Mouse (Mus musculus) liver, embryonic 15.5 days (tissue): ENCODE data around the gene Samhd1. TPM values are rescaled to one million over a fixed set of nuclear protein-coding genes. Genes with fewer than 3 reads are reported as not detected.

Experiments used
- ATAC-seq: fragments of 200-750 bp; cut with Nextera tagmentation; 2 replicates; pipeline ENCODE4 v1.8.0; 2017; ENCODE audit warnings: moderate number of reproducible peaks, mild to moderate bottlenecking, moderate library complexity; ENCODE audit not compliant: insufficient read depth
- H3K27ac ChIP-seq: fragments of 300-500 bp; sonication (generic); replicated peaks from 2 replicates; pipeline ENCODE4 v1.5.1; 2015; ENCODE audit warnings: mild to moderate bottlenecking, inconsistent platforms
- H3K27me3 ChIP-seq: fragments of 300-500 bp; sonication (generic); 2 replicates; pipeline ENCODE4 v1.6.1; 2015; ENCODE audit warnings: mild to moderate bottlenecking, inconsistent platforms
- H3K36me3 ChIP-seq: fragments of 300-500 bp; sonication (generic); replicated peaks from 2 replicates; pipeline ENCODE4 v1.6.1; 2015; ENCODE audit warnings: moderate library complexity, mild to moderate bottlenecking, inconsistent platforms
- H3K4me1 ChIP-seq: fragments of 300-500 bp; sonication (generic); replicated peaks from 2 replicates; pipeline ENCODE4 v1.6.1; 2015; ENCODE audit warnings: inconsistent platforms
- H3K4me2 ChIP-seq: fragments of 300-500 bp; sonication (generic); 2 replicates; pipeline ENCODE4 v1.6.1; 2015; ENCODE audit warnings: moderate library complexity, mild to moderate bottlenecking, inconsistent platforms
- H3K4me3 ChIP-seq: fragments of 300-500 bp; sonication (generic); replicated peaks from 2 replicates; pipeline ENCODE4 v1.5.1; 2015; ENCODE audit warnings: mild to moderate bottlenecking, inconsistent platforms
- H3K9ac ChIP-seq: fragments of 300-500 bp; sonication (generic); 2 replicates; pipeline ENCODE4 v1.6.1; 2015; ENCODE audit warnings: moderate library complexity, mild to moderate bottlenecking, inconsistent platforms
- H3K9me3 ChIP-seq: fragments of 300-500 bp; sonication (generic); replicated peaks from 2 replicates; pipeline ENCODE4 v1.6.1; 2016; ENCODE audit warnings: inconsistent platforms
- WGBS: fragments of 180-500 bp; shearing (Covaris S2); methylation state at CpG from one replicate; pipeline ENCODE4 v1.1.7; 2015; ENCODE audit warnings: mixed read lengths; ENCODE audit not compliant: insufficient replicate concordance; 5-methylcytosine and 5-hydroxymethylcytosine counted together
- polyA plus RNA-seq: library from polyadenylated mRNA; unstranded; fragments of >200 nt; fragmentation: Nextera tagmentation; extraction: Ambion mirVana; gene quantifications from 2 replicates; pipeline ENCODE4 v1.2.1, GENCODE M21; 2015

Samhd1 gene
- polyA plus RNA-seq, 1 experiment from 2014 or later = 18.1 TPM

- H3K9me3 ChIP-seq = no peaks in the 10 kb centered on the region
- H3K36me3 ChIP-seq = peaks cover 35% of the 10 kb centered on the region; the same call in 1 of the 2 replicates
- H3K27ac ChIP-seq = no peak overlapping the region
- H3K9ac ChIP-seq = no peak overlapping the region
- no peak overlapping the region for H3K4me2 ChIP-seq
- no peak for ATAC-seq
- H3K4me1 ChIP-seq = peaks cover 30% of the 10 kb centered on the region
- 70% methylated on average over 3 of the region's 3 CpGs for WGBS
- no peak overlapping the region for H3K4me3 ChIP-seq
- no peaks in the 10 kb centered on the region for H3K27me3 ChIP-seq
Observed at GRCm38 (mm10) chr2:157127370-157127769, 7.7 kb downstream of the Samhd1 start.

- no peak overlapping the region for H3K9ac ChIP-seq
- peaks cover 52% of the 10 kb centered on the region for H3K36me3 ChIP-seq
- no peak for ATAC-seq
- no peaks in the 10 kb centered on the region for H3K27me3 ChIP-seq
- WGBS = 60% methylated on average over 3 of the region's 3 CpGs
- H3K4me1 ChIP-seq = peaks cover 13% of the 10 kb centered on the region; the same call in 1 of the 2 replicates
- no peak overlapping the region for H3K27ac ChIP-seq
- H3K9me3 ChIP-seq = no peaks in the 10 kb centered on the region
- no peak overlapping the region for H3K4me3 ChIP-seq
- no peak overlapping the region for H3K4me2 ChIP-seq
Observed at GRCm38 (mm10) chr2:157125246-157125645, 9.8 kb downstream of the Samhd1 start.

- WGBS = 82% methylated on average over 8 of the region's 8 CpGs
- H3K4me3 ChIP-seq = no peak overlapping the region
- H3K27ac ChIP-seq = no peak overlapping the region
- H3K4me2 ChIP-seq = no peak overlapping the region
- H3K9ac ChIP-seq = no peak overlapping the region
- no peaks in the 10 kb centered on the region for H3K27me3 ChIP-seq
- H3K4me1 ChIP-seq = no peaks in the 10 kb centered on the region
- H3K36me3 ChIP-seq = peaks cover 47% of the 10 kb centered on the region
- no peak for ATAC-seq
- no peaks in the 10 kb centered on the region for H3K9me3 ChIP-seq
Observed at GRCm38 (mm10) chr2:157121766-157122165, 13.3 kb downstream of the Samhd1 start.

GRCm38 (mm10) chr2:157119075-157119474 is 16.0 kb downstream of the Samhd1 start:
- 44% methylated on average over 3 of the region's 3 CpGs for WGBS
- Histone ChIP-seq H3K27ac (no peak overlapping the region), H3K27me3 (no peaks in the 10 kb centered on the region), H3K36me3 (peaks cover 45% of the 10 kb centered on the region), H3K9me3 (no peaks in the 10 kb centered on the region), H3K4me2 (no peak overlapping the region), H3K9ac (no peak overlapping the region), H3K4me1 (no peaks in the 10 kb centered on the region), H3K4me3 (no peak overlapping the region)
- ATAC-seq = no peak

GRCm38 (mm10) chr2:157118556-157118955 is 16.5 kb downstream of the Samhd1 start:
- no peak for ATAC-seq
- peaks cover 50% of the 10 kb centered on the region for H3K36me3 ChIP-seq
- 74% methylated on average over 4 of the region's 4 CpGs for WGBS

GRCm38 (mm10) chr2:157116964-157117363 is 18.1 kb downstream of the Samhd1 start:
- Histone ChIP-seq H3K9me3 (no peaks in the 10 kb centered on the region), H3K9ac (no peak overlapping the region), H3K27ac (no peak overlapping the region), H3K4me3 (no peak overlapping the region), H3K36me3 (peaks cover 55% of the 10 kb centered on the region), H3K27me3 (no peaks in the 10 kb centered on the region), H3K4me1 (no peaks in the 10 kb centered on the region), H3K4me2 (no peak overlapping the region)
- WGBS = 13% methylated on average over 3 of the region's 3 CpGs
- no peak for ATAC-seq

More at GRCm38 (mm10) chr2:157118556-157118955, 16.5 kb downstream of the Samhd1 start:
- Histone ChIP-seq H3K4me1 (no peaks in the 10 kb centered on the region), H3K9me3 (no peaks in the 10 kb centered on the region), H3K27ac (no peak overlapping the region), H3K4me3 (no peak overlapping the region), H3K9ac (no peak overlapping the region), H3K27me3 (no peaks in the 10 kb centered on the region), H3K4me2 (no peak overlapping the region)

- no peak overlapping the region for H3K4me3 ChIP-seq
- 43% methylated on average over 4 of the region's 4 CpGs for WGBS
- ATAC-seq = no peak
- H3K36me3 ChIP-seq = peaks cover 70% of the 10 kb centered on the region
- H3K4me1 ChIP-seq = no peaks in the 10 kb centered on the region
- H3K9ac ChIP-seq = no peak overlapping the region
- no peaks in the 10 kb centered on the region for H3K9me3 ChIP-seq
- no peak overlapping the region for H3K4me2 ChIP-seq
- no peak overlapping the region for H3K27ac ChIP-seq
- no peaks in the 10 kb centered on the region for H3K27me3 ChIP-seq
Observed at GRCm38 (mm10) chr2:157108236-157108635, 26.8 kb downstream of the Samhd1 start.

GRCm38 (mm10) chr2:157104454-157104853 is 30.6 kb downstream of the Samhd1 start:
- no peak overlapping the region for H3K9ac ChIP-seq
- no peak overlapping the region for H3K4me2 ChIP-seq
- no peak overlapping the region for H3K27ac ChIP-seq
- no peaks in the 10 kb centered on the region for H3K4me1 ChIP-seq
- H3K36me3 ChIP-seq = peaks cover 76% of the 10 kb centered on the region
- no peak for ATAC-seq
- no peak overlapping the region for H3K4me3 ChIP-seq
- 86% methylated on average over 8 of the region's 8 CpGs for WGBS
- H3K27me3 ChIP-seq = no peaks in the 10 kb centered on the region
- H3K9me3 ChIP-seq = no peaks in the 10 kb centered on the region

- no peaks in the 10 kb centered on the region for H3K4me1 ChIP-seq
- H3K27ac ChIP-seq = no peak overlapping the region
- peaks cover 59% of the 10 kb centered on the region for H3K36me3 ChIP-seq
- no peaks in the 10 kb centered on the region for H3K27me3 ChIP-seq
- no peak overlapping the region for H3K4me3 ChIP-seq
- H3K4me2 ChIP-seq = no peak overlapping the region
- WGBS = 73% methylated on average over 2 of the region's 2 CpGs
- no peak for ATAC-seq
- H3K9me3 ChIP-seq = no peaks in the 10 kb centered on the region
- H3K9ac ChIP-seq = no peak overlapping the region
Observed at GRCm38 (mm10) chr2:157102256-157102655, 32.8 kb downstream of the Samhd1 start.

GRCm38 (mm10) chr2:157101650-157102049 is 33.4 kb downstream of the Samhd1 start:
- ATAC-seq = no peak
- H3K9ac ChIP-seq = no peak overlapping the region
- no peak overlapping the region for H3K4me3 ChIP-seq
- no peak overlapping the region for H3K4me2 ChIP-seq
- no peaks in the 10 kb centered on the region for H3K27me3 ChIP-seq
- no peaks in the 10 kb centered on the region for H3K9me3 ChIP-seq
- WGBS = 86% methylated on average over 9 of the region's 9 CpGs
- peaks cover 57% of the 10 kb centered on the region for H3K36me3 ChIP-seq
- H3K27ac ChIP-seq = no peak overlapping the region
- no peaks in the 10 kb centered on the region for H3K4me1 ChIP-seq

- Histone ChIP-seq H3K9ac (no peak overlapping the region), H3K27ac (no peak overlapping the region), H3K4me1 (no peaks in the 10 kb centered on the region), H3K9me3 (no peaks in the 10 kb centered on the region), H3K4me3 (no peak overlapping the region), H3K27me3 (no peaks in the 10 kb centered on the region), H3K36me3 (peaks cover 45% of the 10 kb centered on the region), H3K4me2 (no peak overlapping the region)
- ATAC-seq = no peak
- 77% methylated on average over 12 of the region's 12 CpGs for WGBS
Observed at GRCm38 (mm10) chr2:157100319-157100605, 34.8 kb downstream of the Samhd1 start.

- no peak overlapping the region for H3K9ac ChIP-seq
- H3K27ac ChIP-seq = no peak overlapping the region
- peaks cover 41% of the 10 kb centered on the region for H3K36me3 ChIP-seq
- H3K27me3 ChIP-seq = no peaks in the 10 kb centered on the region
- no peak overlapping the region for H3K4me3 ChIP-seq
- no peak overlapping the region for H3K4me2 ChIP-seq
- no peak for ATAC-seq
- H3K9me3 ChIP-seq = no peaks in the 10 kb centered on the region
- 64% methylated on average over 12 of the region's 12 CpGs for WGBS
- no peaks in the 10 kb centered on the region for H3K4me1 ChIP-seq
Observed at GRCm38 (mm10) chr2:157099532-157100318, 35.3 kb downstream of the Samhd1 start.
